Mouse (Mus musculus) olfactory bulb, adult 2 months (tissue): Measurements from ENCODE around the gene Usp54.

Experiments used
- CTCF ChIP-seq: fragments of 200-500 bp; IDR thresholded peaks from 2 replicates; pipeline ENCODE4 v1.5.1; 2012; ENCODE audit warnings: low read depth, mild to moderate bottlenecking, low read length, moderate library complexity; ENCODE audit not compliant: insufficient read depth
- POLR2A ChIP-seq: fragments of 200-500 bp; IDR thresholded peaks from 2 replicates; pipeline ENCODE4 v1.6.1; 2012; ENCODE audit warnings: mild to moderate bottlenecking, low read depth, low read length, moderate library complexity; ENCODE audit not compliant: insufficient read depth

GRCm38 (mm10) chr14:20550136-20550535, 90.7 kb downstream of the Usp54 start:
- TF ChIP-seq POLR2A (no peak), CTCF (no peak)
